9 mouse cellular contexts compared by ENCODE assay signal in genomic region chr9:7960382-7960781, GRCm38 (mm10). TPM values are rescaled to one million over a fixed set of nuclear protein-coding genes. Genes with fewer than 3 reads are reported as not detected.
A peak's percentile ranks its signal among the peaks of the same experiment; 100 is the strongest.
DNase-seq lines count a peak whose midpoint lies in the region; ATAC-seq and TF ChIP-seq lines count a peak whose summit lies in the region.
"Had no signal": no experiment of that assay in that cellular context is flagged by ENCODE, and none has a peak within 500 bp of the region (broad histone marks: within the 10 kb centered on the region; RNA-seq: fewer than 3 reads in every experiment).

No protein-coding gene starts in this region.

- no peak overlapping the region for H3K4me2 ChIP-seq in forebrain, embryonic 13.5 days
- H3K4me2 ChIP-seq in heart, embryonic 16.5 days (ENCODE audit: low read depth, low read length): no peak overlapping the region
- H3K4me2 ChIP-seq in midbrain, embryonic 14.5 days (ENCODE audit: low read length): no peak overlapping the region
- H3K4me2 ChIP-seq: liver, embryonic 15.5 days had no signal

- peak; percentile 82 for ATAC-seq in forebrain, embryonic 13.5 days
- peak; percentile 81 for ATAC-seq in heart, embryonic 16.5 days (replicated peaks; ENCODE audit: extremely low read depth, insufficient read depth, low FRiP score)
- peak; percentile 53 for ATAC-seq in midbrain, embryonic 14.5 days (ENCODE audit: low FRiP score, low TSS enrichment)

- DNase-seq in adrenal gland, postnatal 25 days: peak; percentile 18
- DNase-seq in layer of hippocampus, adult 8-10 months (ENCODE audit: low spot score in 2 of 2): peak; percentile 28 to 49
- DNase-seq in midbrain, embryonic 14.5 days: peak; percentile 78
- peak; percentile 57 for DNase-seq in yolk sac, embryonic 10.5 days (ENCODE audit: low spot score)
- no peak for DNase-seq in thymus, adult 2 months

- H3K27ac ChIP-seq in ES-Bruce4 (ENCODE audit: insufficient read depth, low read length): peak overlapping the region; percentile 97
- peak overlapping the region; percentile 58; the same call in 1 of the 2 replicates for H3K27ac ChIP-seq in forebrain, embryonic 13.5 days
- peak overlapping the region; percentile 30 for H3K27ac ChIP-seq in heart, embryonic 16.5 days (ENCODE audit: low read length)
- peak overlapping the region; percentile 41; the same call in 1 of the 2 replicates for H3K27ac ChIP-seq in midbrain, embryonic 14.5 days (replicated peaks; ENCODE audit: low read depth, low read length)
- H3K27ac ChIP-seq in thymus, adult 2 months (ENCODE audit: control insufficient read depth, insufficient read depth, low read length): no peak overlapping the region
- H3K27ac ChIP-seq: liver, embryonic 15.5 days had no signal

- no peak for TF ChIP-seq EP300 in ES-Bruce4 (IDR thresholded peaks at IDR 0.05; ENCODE audit: insufficient read depth, low read depth, low read length)

- WGBS in forebrain, embryonic 13.5 days: 52% methylated on average over 9 of the region's 9 CpGs
- 49% methylated on average over 9 of the region's 9 CpGs for WGBS in heart, embryonic 16.5 days
- WGBS in midbrain, embryonic 14.5 days: 52% methylated on average over 9 of the region's 9 CpGs
- WGBS in thymus, adult 2 months: 88% methylated on average over 9 of the region's 9 CpGs

- 0 out of 2 replicates have a peak overlapping the region, but pooled peaks have one; percentile 38 for H3K9ac ChIP-seq in ES-Bruce4 (ENCODE audit: low read depth, poor library complexity, severe bottlenecking)
- H3K9ac ChIP-seq in forebrain, embryonic 13.5 days: no peak overlapping the region
- H3K9ac ChIP-seq in heart, embryonic 16.5 days (ENCODE audit: low read length): no peak overlapping the region
- no peak overlapping the region for H3K9ac ChIP-seq in midbrain, embryonic 14.5 days (replicated peaks; ENCODE audit: low read length)
- H3K9ac ChIP-seq: liver, embryonic 15.5 days had no signal

- H3K9me3 ChIP-seq in ES-Bruce4 (replicated peaks; ENCODE audit: control insufficient read depth, insufficient read depth, low read length, poor library complexity, severe bottlenecking): no peaks in the 10 kb centered on the region
- H3K9me3 ChIP-seq in forebrain, embryonic 13.5 days (replicated peaks): no peaks in the 10 kb centered on the region
- H3K9me3 ChIP-seq in heart, embryonic 16.5 days (replicated peaks; ENCODE audit: control insufficient read depth, low read length): no peaks in the 10 kb centered on the region
- no peaks in the 10 kb centered on the region for H3K9me3 ChIP-seq in midbrain, embryonic 14.5 days (ENCODE audit: control insufficient read depth, low read length)
- H3K9me3 ChIP-seq: liver, embryonic 15.5 days had no signal

- TF ChIP-seq POLR2A in ES-Bruce4 (IDR thresholded peaks at IDR 0.05; ENCODE audit: insufficient read depth, low read length): no peak
- TF ChIP-seq POLR2A in thymus, adult 2 months (IDR thresholded peaks at IDR 0.05; ENCODE audit: control insufficient read depth, extremely low read depth, insufficient read depth, low read length, poor library complexity): no peak

- peaks cover 6% of the 10 kb centered on the region for H3K4me1 ChIP-seq in ES-Bruce4 (ENCODE audit: control insufficient read depth, insufficient read depth, low read length)
- H3K4me1 ChIP-seq in forebrain, embryonic 13.5 days: peaks cover 45% of the 10 kb centered on the region
- peaks cover 44% of the 10 kb centered on the region for H3K4me1 ChIP-seq in heart, embryonic 16.5 days (ENCODE audit: control insufficient read depth, insufficient read depth, low read length)
- H3K4me1 ChIP-seq in midbrain, embryonic 14.5 days (ENCODE audit: control insufficient read depth, insufficient read depth, low read length): peaks cover 17% of the 10 kb centered on the region; the same call in 1 of the 2 replicates
- no peaks in the 10 kb centered on the region for H3K4me1 ChIP-seq in thymus, adult 2 months (replicated peaks; ENCODE audit: control insufficient read depth, insufficient read depth, low read length)

- peaks cover 8% of the 10 kb centered on the region for H3K36me3 ChIP-seq in ES-Bruce4 (ENCODE audit: control insufficient read depth, insufficient read depth, low read length, poor library complexity, severe bottlenecking)
- H3K36me3 ChIP-seq in forebrain, embryonic 13.5 days (ENCODE audit: poor library complexity, severe bottlenecking): no peaks in the 10 kb centered on the region
- peaks cover 3% of the 10 kb centered on the region; the same call in 1 of the 2 replicates for H3K36me3 ChIP-seq in heart, embryonic 16.5 days (ENCODE audit: control insufficient read depth, insufficient read depth)
- no peaks in the 10 kb centered on the region for H3K36me3 ChIP-seq in midbrain, embryonic 14.5 days (ENCODE audit: control insufficient read depth, insufficient read depth, low read length)
- H3K36me3 ChIP-seq in thymus, adult 2 months (ENCODE audit: control insufficient read depth, insufficient read depth, low read length): no peaks in the 10 kb centered on the region
- H3K36me3 ChIP-seq: liver, embryonic 15.5 days had no signal

- H3K27me3 ChIP-seq in ES-Bruce4 (ENCODE audit: control insufficient read depth, insufficient read depth, low read length, poor library complexity, severe bottlenecking): no peaks in the 10 kb centered on the region
- H3K27me3 ChIP-seq in forebrain, embryonic 13.5 days: no peaks in the 10 kb centered on the region
- H3K27me3 ChIP-seq in heart, embryonic 16.5 days (ENCODE audit: control insufficient read depth, insufficient read depth, low read length): no peaks in the 10 kb centered on the region
- H3K27me3 ChIP-seq in midbrain, embryonic 14.5 days (ENCODE audit: control insufficient read depth, insufficient read depth, low read length): no peaks in the 10 kb centered on the region
- H3K27me3 ChIP-seq in thymus, adult 2 months (ENCODE audit: control insufficient read depth, insufficient read depth, low read length): no peaks in the 10 kb centered on the region
- H3K27me3 ChIP-seq: liver, embryonic 15.5 days had no signal

- H3K4me3 ChIP-seq in ES-Bruce4 (ENCODE audit: low read depth, low read length): no peak overlapping the region
- H3K4me3 ChIP-seq in forebrain, embryonic 13.5 days: no peak overlapping the region
- H3K4me3 ChIP-seq in heart, embryonic 16.5 days (ENCODE audit: low read length): no peak overlapping the region
- no peak overlapping the region for H3K4me3 ChIP-seq in midbrain, embryonic 14.5 days (replicated peaks; ENCODE audit: low read depth, low read length)
- H3K4me3 ChIP-seq in thymus, adult 2 months (ENCODE audit: control insufficient read depth, insufficient read depth, low read length): no peak overlapping the region
- H3K4me3 ChIP-seq: liver, embryonic 15.5 days had no signal

- TF ChIP-seq CTCF in ES-Bruce4 (IDR thresholded peaks at IDR 0.05; ENCODE audit: low read depth, low read length): no peak
- TF ChIP-seq CTCF in thymus, adult 2 months (IDR thresholded peaks at IDR 0.05; ENCODE audit: borderline replicate concordance, control insufficient read depth, extremely low read depth, insufficient read depth, low read length, poor library complexity): no peak

RNA-seq across cellular contexts. Expression of gene Yap1, which starts 44.0 kb away (rescaled TPM):
- polyA plus RNA-seq in ES-Bruce4 (2011; ENCODE audit: insufficient read depth, insufficient read length, low read depth, missing spikeins): 131 and 135 TPM in 2 replicates
- 81.7 and 83.4 TPM in 2 replicates for total RNA-seq in adrenal gland, postnatal 25 days (2021)
- polyA plus RNA-seq in forebrain, embryonic 13.5 days (2015; fragmentation: Nextera tagmentation; extraction: Ambion mirVana): 13.8 and 15.6 TPM in 2 replicates
- polyA plus RNA-seq in heart, embryonic 16.5 days (2015; fragmentation: Nextera tagmentation; extraction: Ambion mirVana): 21.6 and 21.8 TPM in 2 replicates
- total RNA-seq in layer of hippocampus, adult 8-10 months (2022): 10 to 100 TPM; 18.3 to 22.7 (median 19.8) TPM
- 5.9 and 7.8 TPM in 2 replicates for polyA plus RNA-seq in midbrain, embryonic 14.5 days (2014; fragmentation: Nextera tagmentation; extraction: Ambion mirVana)
- 13.3 and 14.4 TPM in 2 replicates for polyA plus RNA-seq in thymus, adult 2 months (2012; rRNA removed)
